Mouse (Mus musculus): ENCODE measurements at regions not wholly inside any gene's neighbourhood (a gene's known extent, or its start where the extent isn't known, plus 50 kb on each side); places are given as distances from the start of the nearest gene placed in this dataset.

- Histone ChIP-seq H3K36me3 (ENCODE audit: control insufficient read depth, insufficient read depth, low read length) (no peaks in the 10 kb centered on the region), H3K9ac (ENCODE audit: low read depth, low read length) (no peak overlapping the region), H3K27me3 (replicated peaks; ENCODE audit: control insufficient read depth, insufficient read depth, low read length) (no peaks in the 10 kb centered on the region), H3K4me1 (ENCODE audit: control insufficient read depth, insufficient read depth, low read depth, low read length) (no peaks in the 10 kb centered on the region), H3K4me2 (ENCODE audit: low read length) (no peak overlapping the region), H3K4me3 (ENCODE audit: low read length) (no peak overlapping the region), H3K9me3 (ENCODE audit: control insufficient read depth, low read length) (no peaks in the 10 kb centered on the region), H3K27ac (ENCODE audit: low read depth, low read length) (no peak overlapping the region)
- 72% methylated on average over 2 of the region's 2 CpGs for WGBS
- no peak for ATAC-seq
Measured at GRCm38 (mm10) chr15:42252730-42253330, 2118.7 kb downstream of the 9330182O14Rik start.

- H3K4me1 ChIP-seq (ENCODE audit: control insufficient read depth, insufficient read depth, low read depth, low read length) = no peaks in the 10 kb centered on the region
- no peak overlapping the region for H3K9ac ChIP-seq (ENCODE audit: low read depth, low read length)
- H3K27ac ChIP-seq (ENCODE audit: low read depth, low read length) = no peak overlapping the region
- no peak overlapping the region for H3K4me3 ChIP-seq (ENCODE audit: low read length)
- ATAC-seq = no peak
- no peaks in the 10 kb centered on the region for H3K9me3 ChIP-seq (ENCODE audit: control insufficient read depth, low read length)
- H3K4me2 ChIP-seq (ENCODE audit: low read length) = no peak overlapping the region
- no peaks in the 10 kb centered on the region for H3K36me3 ChIP-seq (ENCODE audit: control insufficient read depth, insufficient read depth, low read length)
- H3K27me3 ChIP-seq (replicated peaks; ENCODE audit: control insufficient read depth, insufficient read depth, low read length) = no peaks in the 10 kb centered on the region
- 64% methylated on average over 2 of the region's 2 CpGs for WGBS
Measured at GRCm38 (mm10) chr15:42256343-42256742, 2122.2 kb downstream of the 9330182O14Rik start.

- Histone ChIP-seq H3K4me3 (ENCODE audit: low read length) (no peak overlapping the region), H3K27ac (ENCODE audit: low read depth, low read length) (no peak overlapping the region), H3K9me3 (ENCODE audit: control insufficient read depth, low read length) (no peaks in the 10 kb centered on the region), H3K4me1 (ENCODE audit: control insufficient read depth, insufficient read depth, low read depth, low read length) (no peaks in the 10 kb centered on the region), H3K36me3 (ENCODE audit: control insufficient read depth, insufficient read depth, low read length) (no peaks in the 10 kb centered on the region), H3K27me3 (replicated peaks; ENCODE audit: control insufficient read depth, insufficient read depth, low read length) (no peaks in the 10 kb centered on the region), H3K4me2 (ENCODE audit: low read length) (no peak overlapping the region), H3K9ac (ENCODE audit: low read depth, low read length) (no peak overlapping the region)
- ATAC-seq = no peak
- 82% methylated on average over 1 of the region's 1 CpGs for WGBS
Measured at GRCm38 (mm10) chr15:42275117-42275516, 2141.0 kb downstream of the 9330182O14Rik start.

GRCm38 (mm10) chr15:42277247-42277646 lies 2143.1 kb downstream of the 9330182O14Rik start:
- no peak overlapping the region for H3K4me3 ChIP-seq (ENCODE audit: low read length)
- WGBS = 82% methylated on average over 2 of the region's 2 CpGs
- no peak overlapping the region for H3K9ac ChIP-seq (ENCODE audit: low read depth, low read length)
- H3K27me3 ChIP-seq (replicated peaks; ENCODE audit: control insufficient read depth, insufficient read depth, low read length) = no peaks in the 10 kb centered on the region
- no peak overlapping the region for H3K27ac ChIP-seq (ENCODE audit: low read depth, low read length)
- H3K4me1 ChIP-seq (ENCODE audit: control insufficient read depth, insufficient read depth, low read depth, low read length) = no peaks in the 10 kb centered on the region
- H3K4me2 ChIP-seq (ENCODE audit: low read length) = no peak overlapping the region
- H3K36me3 ChIP-seq (ENCODE audit: control insufficient read depth, insufficient read depth, low read length) = no peaks in the 10 kb centered on the region
- no peak for ATAC-seq
- no peaks in the 10 kb centered on the region for H3K9me3 ChIP-seq (ENCODE audit: control insufficient read depth, low read length)

- H3K27ac ChIP-seq (ENCODE audit: low read depth, low read length) = no peak overlapping the region
- WGBS = 95% methylated on average over 3 of the region's 3 CpGs
- no peak overlapping the region for H3K9ac ChIP-seq (ENCODE audit: low read depth, low read length)
- no peaks in the 10 kb centered on the region for H3K36me3 ChIP-seq (ENCODE audit: control insufficient read depth, insufficient read depth, low read length)
- no peaks in the 10 kb centered on the region for H3K9me3 ChIP-seq (ENCODE audit: control insufficient read depth, low read length)
- H3K27me3 ChIP-seq (replicated peaks; ENCODE audit: control insufficient read depth, insufficient read depth, low read length) = no peaks in the 10 kb centered on the region
- H3K4me3 ChIP-seq (ENCODE audit: low read length) = no peak overlapping the region
- no peak for ATAC-seq
- no peak overlapping the region for H3K4me2 ChIP-seq (ENCODE audit: low read length)
- H3K4me1 ChIP-seq (ENCODE audit: control insufficient read depth, insufficient read depth, low read depth, low read length) = no peaks in the 10 kb centered on the region
Measured at GRCm38 (mm10) chr15:42280810-42281209, 2146.6 kb downstream of the 9330182O14Rik start.

GRCm38 (mm10) chr15:42296406-42296805 lies 2162.2 kb downstream of the 9330182O14Rik start:
- H3K9me3 ChIP-seq (ENCODE audit: control insufficient read depth, low read length) = no peaks in the 10 kb centered on the region
- WGBS = 74% methylated on average over 4 of the region's 4 CpGs
- H3K27me3 ChIP-seq (replicated peaks; ENCODE audit: control insufficient read depth, insufficient read depth, low read length) = no peaks in the 10 kb centered on the region
- ATAC-seq = no peak
- no peaks in the 10 kb centered on the region for H3K36me3 ChIP-seq (ENCODE audit: control insufficient read depth, insufficient read depth, low read length)
- no peak overlapping the region for H3K9ac ChIP-seq (ENCODE audit: low read depth, low read length)
- no peaks in the 10 kb centered on the region for H3K4me1 ChIP-seq (ENCODE audit: control insufficient read depth, insufficient read depth, low read depth, low read length)
- H3K27ac ChIP-seq (ENCODE audit: low read depth, low read length) = no peak overlapping the region
- H3K4me3 ChIP-seq (ENCODE audit: low read length) = no peak overlapping the region
- H3K4me2 ChIP-seq (ENCODE audit: low read length) = no peak overlapping the region

- H3K4me2 ChIP-seq (ENCODE audit: low read length) = no peak overlapping the region
- H3K9ac ChIP-seq (ENCODE audit: low read depth, low read length) = no peak overlapping the region
- H3K4me1 ChIP-seq (ENCODE audit: control insufficient read depth, insufficient read depth, low read depth, low read length) = no peaks in the 10 kb centered on the region
- no peaks in the 10 kb centered on the region for H3K27me3 ChIP-seq (replicated peaks; ENCODE audit: control insufficient read depth, insufficient read depth, low read length)
- no peak overlapping the region for H3K27ac ChIP-seq (ENCODE audit: low read depth, low read length)
- H3K9me3 ChIP-seq (ENCODE audit: control insufficient read depth, low read length) = no peaks in the 10 kb centered on the region
- H3K4me3 ChIP-seq (ENCODE audit: low read length) = no peak overlapping the region
- no peak for ATAC-seq
- H3K36me3 ChIP-seq (ENCODE audit: control insufficient read depth, insufficient read depth, low read length) = no peaks in the 10 kb centered on the region
Measured at GRCm38 (mm10) chr15:42297430-42297829, 2163.3 kb downstream of the 9330182O14Rik start.

GRCm38 (mm10) chr15:42301956-42302355 lies 2167.8 kb downstream of the 9330182O14Rik start:
- Histone ChIP-seq H3K27me3 (replicated peaks; ENCODE audit: control insufficient read depth, insufficient read depth, low read length) (no peaks in the 10 kb centered on the region), H3K9ac (ENCODE audit: low read depth, low read length) (no peak overlapping the region), H3K4me3 (ENCODE audit: low read length) (no peak overlapping the region), H3K9me3 (ENCODE audit: control insufficient read depth, low read length) (no peaks in the 10 kb centered on the region), H3K27ac (ENCODE audit: low read depth, low read length) (no peak overlapping the region), H3K4me1 (ENCODE audit: control insufficient read depth, insufficient read depth, low read depth, low read length) (no peaks in the 10 kb centered on the region), H3K4me2 (ENCODE audit: low read length) (no peak overlapping the region), H3K36me3 (ENCODE audit: control insufficient read depth, insufficient read depth, low read length) (no peaks in the 10 kb centered on the region)
- 78% methylated on average over 1 of the region's 1 CpGs for WGBS
- no peak for ATAC-seq

GRCm38 (mm10) chr15:42304097-42304496 lies 2169.9 kb downstream of the 9330182O14Rik start:
- WGBS = 71% methylated on average over 3 of the region's 3 CpGs
- Histone ChIP-seq H3K4me1 (ENCODE audit: control insufficient read depth, insufficient read depth, low read depth, low read length) (no peaks in the 10 kb centered on the region), H3K27me3 (replicated peaks; ENCODE audit: control insufficient read depth, insufficient read depth, low read length) (no peaks in the 10 kb centered on the region), H3K9ac (ENCODE audit: low read depth, low read length) (no peak overlapping the region), H3K36me3 (ENCODE audit: control insufficient read depth, insufficient read depth, low read length) (no peaks in the 10 kb centered on the region), H3K9me3 (ENCODE audit: control insufficient read depth, low read length) (no peaks in the 10 kb centered on the region), H3K27ac (ENCODE audit: low read depth, low read length) (no peak overlapping the region), H3K4me2 (ENCODE audit: low read length) (no peak overlapping the region), H3K4me3 (ENCODE audit: low read length) (no peak overlapping the region)
- no peak for ATAC-seq

GRCm38 (mm10) chr15:42309586-42309985 lies 2175.4 kb downstream of the 9330182O14Rik start:
- no peak overlapping the region for H3K4me3 ChIP-seq (ENCODE audit: low read length)
- H3K27me3 ChIP-seq (replicated peaks; ENCODE audit: control insufficient read depth, insufficient read depth, low read length) = no peaks in the 10 kb centered on the region
- peak; percentile 80 for ATAC-seq
- no peaks in the 10 kb centered on the region for H3K4me1 ChIP-seq (ENCODE audit: control insufficient read depth, insufficient read depth, low read depth, low read length)
- no peak overlapping the region for H3K4me2 ChIP-seq (ENCODE audit: low read length)
- no peaks in the 10 kb centered on the region for H3K36me3 ChIP-seq (ENCODE audit: control insufficient read depth, insufficient read depth, low read length)
- 33% methylated on average over 5 of the region's 5 CpGs for WGBS
- no peak overlapping the region for H3K27ac ChIP-seq (ENCODE audit: low read depth, low read length)
- H3K9me3 ChIP-seq (ENCODE audit: control insufficient read depth, low read length) = no peaks in the 10 kb centered on the region
- no peak overlapping the region for H3K9ac ChIP-seq (ENCODE audit: low read depth, low read length)
